Mouse (Mus musculus) cerebellum, adult 8-10 months (tissue): ENCODE results near the gene Mfsd11.

Experiments
- DNase-seq: peaks from one replicate; pipeline ENCODE4 v3.0.0; 2022

The Mfsd11 gene

GRCm38 (mm10) chr11:116852291-116852890, at the start of gene Mfsd11:
Mfsd11 (plus strand) TSS chr11:116852440.
- peak; percentile 72 for DNase-seq

GRCm38 (mm10) chr11:116802709-116803108, 49.5 kb upstream of the Mfsd11 start:
- DNase-seq = no peak

DNA sequence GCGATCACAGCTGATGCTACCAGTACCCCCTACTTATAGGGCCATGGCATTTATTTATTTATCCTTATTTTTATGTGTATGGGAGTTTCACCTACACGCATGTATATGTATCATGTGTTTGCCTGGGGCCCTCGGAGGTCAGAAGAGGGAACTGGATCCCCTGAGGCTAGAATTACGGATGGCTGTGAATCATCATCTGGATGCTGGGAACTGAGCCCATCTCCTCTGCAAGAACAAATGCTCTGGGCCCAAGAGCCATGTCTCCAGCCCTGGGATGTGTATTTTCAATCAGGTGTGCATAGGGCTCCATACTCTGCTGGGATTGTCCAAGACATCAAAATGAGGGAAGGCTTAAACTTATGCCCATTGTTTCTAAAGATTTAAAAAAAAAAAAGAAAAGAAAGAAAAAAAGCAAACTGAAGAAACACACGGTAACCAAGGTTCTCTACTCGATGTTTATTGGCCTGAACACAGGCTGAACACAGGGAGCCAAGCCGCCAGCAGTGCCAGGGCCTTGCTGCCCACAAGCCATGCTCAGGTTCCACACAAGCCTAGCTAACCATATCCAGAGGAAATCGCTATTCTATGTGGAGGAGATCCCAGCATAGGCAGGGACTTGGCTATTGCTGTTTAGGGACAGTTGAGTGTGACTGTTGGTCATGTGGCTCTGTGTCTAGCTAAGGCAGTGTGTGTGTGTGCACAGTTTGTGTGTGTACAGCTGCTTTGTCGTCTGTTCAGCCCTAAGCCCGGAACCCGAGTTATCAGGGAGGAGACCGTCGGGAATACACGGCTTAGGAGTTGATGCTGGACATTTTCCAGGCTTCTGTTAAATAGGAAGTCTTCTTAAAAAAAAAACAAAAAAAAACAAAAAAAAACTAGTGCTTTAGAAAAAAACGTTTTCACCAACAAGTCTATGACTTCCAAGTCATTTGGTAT, 45.8 kb upstream of the Mfsd11 start:
- DNase-seq = no peak

- no peak for DNase-seq
These were observed 45.1 kb upstream of the Mfsd11 start for GRCm38 (mm10) chr11:116807116-116807515.

GRCm38 (mm10) chr11:116807526-116807925, 44.7 kb upstream of the Mfsd11 start:
- DNase-seq = no peak

GRCm38 (mm10) chr11:116807938-116808606, 44.2 kb upstream of the Mfsd11 start:
- peak; percentile 87 for DNase-seq

- no peak for DNase-seq
These were observed 43.3 kb upstream of the Mfsd11 start for GRCm38 (mm10) chr11:116808811-116809395.

- DNase-seq = peak; percentile 13
These were observed 42.7 kb upstream of the Mfsd11 start for GRCm38 (mm10) chr11:116809520-116809919.

DNA sequence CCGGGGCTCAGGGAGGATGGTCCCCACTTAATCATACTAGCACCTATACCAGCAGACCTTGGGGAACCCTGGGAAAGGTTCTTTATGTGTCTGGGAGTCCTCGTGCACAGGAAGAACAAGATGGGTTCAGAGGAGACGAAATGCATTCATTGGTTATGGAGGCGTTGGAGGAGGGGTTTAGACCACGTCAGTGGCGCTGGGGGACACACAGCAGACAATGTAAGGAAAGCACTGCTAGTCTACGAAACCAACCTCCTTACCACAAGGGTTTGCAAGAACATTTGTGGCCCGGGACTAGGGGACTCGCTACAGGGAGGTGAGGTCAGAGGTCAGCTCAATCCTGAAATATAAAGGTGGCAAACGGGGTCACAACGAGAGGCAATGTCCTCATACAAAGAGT, 41.7 kb upstream of the Mfsd11 start:
- DNase-seq = no peak

- peak; percentile 66 for DNase-seq
These were observed 41.0 kb upstream of the Mfsd11 start for GRCm38 (mm10) chr11:116810983-116811901.

DNA sequence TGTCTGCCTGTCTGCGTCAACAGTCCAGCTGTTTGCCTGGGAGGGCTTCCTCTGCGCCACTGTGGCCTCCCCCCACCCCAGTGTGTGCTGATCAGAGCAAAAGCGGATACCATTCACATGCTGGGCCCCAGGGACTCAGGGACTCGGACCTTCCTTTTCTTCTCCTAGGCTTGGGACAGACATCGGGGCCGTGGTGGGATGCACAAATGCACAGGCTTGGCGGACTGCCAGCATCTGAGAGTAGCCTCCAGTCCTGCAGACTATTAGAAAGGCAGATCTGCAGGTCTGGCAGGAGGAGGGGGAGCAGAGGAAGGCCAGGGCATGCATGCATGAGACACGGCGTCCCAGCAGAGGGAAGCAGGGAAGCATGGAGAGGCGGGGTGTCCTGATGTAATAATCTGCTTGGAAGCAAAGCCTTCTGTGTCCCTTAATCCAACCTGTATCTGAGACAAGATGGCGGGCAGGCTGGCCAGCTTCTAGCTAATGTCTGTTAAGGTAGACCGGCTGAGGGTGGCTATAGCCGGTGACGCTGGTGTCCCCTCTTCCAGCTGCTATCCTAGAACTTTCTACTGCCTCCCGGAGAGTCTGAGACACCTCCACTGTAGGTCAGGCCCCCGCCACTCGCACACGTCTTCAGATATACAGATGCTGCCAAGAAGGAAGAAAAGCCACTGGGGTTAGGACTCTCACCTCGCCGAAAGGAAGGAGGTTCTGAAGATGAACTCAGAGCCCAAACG, 39.3 kb upstream of the Mfsd11 start:
- no peak for DNase-seq

DNA sequence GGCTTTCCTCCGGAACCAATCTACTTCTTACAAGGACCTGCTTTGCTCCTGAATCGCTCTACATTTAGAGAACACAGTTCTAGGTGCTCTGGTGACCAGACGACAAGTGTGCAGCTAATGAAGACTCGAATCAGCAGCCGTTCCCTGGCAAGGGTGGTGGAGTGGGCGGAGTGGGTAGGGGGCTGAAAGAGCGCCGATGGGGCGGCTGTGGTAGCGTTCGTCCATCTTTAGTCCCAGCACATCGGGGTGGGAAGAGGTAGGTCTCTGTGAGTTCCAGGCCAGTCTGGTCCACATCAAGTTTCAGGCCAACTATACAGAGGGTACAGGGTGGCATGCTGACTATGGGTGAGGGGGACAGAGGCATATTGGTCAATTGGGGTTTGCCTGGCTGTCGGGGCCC, 38.6 kb upstream of the Mfsd11 start:
- no peak for DNase-seq

DNA sequence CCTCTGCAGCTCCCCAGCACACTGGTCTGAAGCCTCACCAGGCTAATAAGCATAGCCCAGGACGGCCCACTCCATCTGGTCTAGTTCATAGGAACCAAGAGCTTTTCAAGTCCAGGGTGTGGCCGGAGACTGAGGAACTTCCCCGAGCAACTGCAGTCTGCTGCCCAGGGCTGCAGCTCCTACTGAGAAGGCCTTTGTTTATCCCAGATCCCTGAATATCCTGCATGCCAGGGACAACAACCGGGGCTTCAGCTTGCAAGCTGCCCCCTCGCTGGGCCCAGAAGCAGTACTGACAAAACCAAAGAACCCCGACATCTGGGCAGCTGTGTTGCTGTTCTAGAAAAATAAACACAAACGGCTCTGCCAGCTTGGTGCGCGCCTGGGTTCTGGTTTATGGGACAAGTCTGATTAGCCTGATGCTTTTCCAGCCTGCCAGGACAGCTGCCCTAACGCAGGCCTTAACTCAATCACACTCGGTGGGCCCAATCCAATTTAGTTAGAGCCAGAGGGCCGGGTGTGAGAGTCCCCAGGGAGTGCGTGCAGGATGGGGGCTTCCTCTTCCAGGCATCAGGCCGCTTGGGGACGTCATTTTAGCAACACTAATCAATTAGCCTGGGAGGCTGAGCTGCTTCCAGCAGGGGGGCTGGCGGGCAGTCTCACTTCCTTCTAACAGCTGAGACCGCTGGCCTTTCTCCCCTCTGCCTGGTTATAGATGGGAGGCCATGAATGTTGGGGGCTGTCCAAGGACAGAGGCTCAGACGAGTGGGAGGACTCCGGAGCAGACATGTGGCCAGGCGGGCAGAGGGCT, 38.0 kb upstream of the Mfsd11 start:
- DNase-seq = no peak

DNA sequence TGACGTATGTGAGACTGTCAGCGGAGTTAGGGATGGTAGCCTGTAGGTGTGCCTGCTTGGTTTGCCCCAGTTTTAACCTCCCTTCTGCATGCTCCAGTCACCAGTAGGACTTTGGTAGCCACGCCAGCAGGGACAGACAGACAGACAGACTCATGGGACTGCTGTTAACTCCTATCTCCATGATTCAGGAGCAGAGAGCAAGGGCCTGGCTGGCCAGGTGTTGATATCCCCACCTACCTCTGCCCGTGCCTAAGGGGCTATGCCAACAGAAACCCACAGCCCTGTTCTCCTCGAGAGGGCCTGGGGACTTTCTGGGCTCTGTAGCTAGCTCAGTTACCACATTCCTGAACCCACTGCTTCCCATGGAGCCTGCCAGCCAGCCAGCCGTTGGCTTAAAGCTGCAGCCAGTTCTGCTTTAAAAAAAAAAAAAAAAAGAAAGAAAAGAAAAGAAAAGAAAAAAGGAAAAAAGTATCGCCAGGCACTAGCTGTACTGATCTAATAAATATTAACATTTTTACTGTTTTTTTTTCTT, 37.3 kb upstream of the Mfsd11 start:
- no peak for DNase-seq

GRCm38 (mm10) chr11:116816769-116817168, 35.5 kb upstream of the Mfsd11 start:
- DNase-seq = no peak

DNA sequence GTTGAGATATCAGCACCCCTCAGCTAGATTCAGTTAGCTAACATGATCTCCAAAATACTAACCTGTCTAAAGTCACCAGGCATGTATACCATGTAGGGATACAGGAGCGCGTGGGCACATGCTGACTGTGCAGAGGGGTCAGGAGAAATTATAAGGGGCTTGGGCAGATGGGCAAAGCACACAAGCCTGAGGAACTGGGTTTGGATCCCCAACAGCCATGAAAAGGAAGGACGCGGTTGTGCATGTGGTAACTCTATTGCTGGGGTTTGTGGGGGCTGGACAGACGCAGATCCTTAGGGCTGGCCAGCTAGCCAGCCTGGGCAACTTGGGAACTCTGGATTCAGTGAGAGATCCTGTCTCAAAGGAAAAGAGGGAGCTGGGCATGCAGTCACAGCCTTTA, 34.7 kb upstream of the Mfsd11 start:
- no peak for DNase-seq

- DNase-seq = no peak
These were observed 33.5 kb upstream of the Mfsd11 start for GRCm38 (mm10) chr11:116818722-116819121.

DNA sequence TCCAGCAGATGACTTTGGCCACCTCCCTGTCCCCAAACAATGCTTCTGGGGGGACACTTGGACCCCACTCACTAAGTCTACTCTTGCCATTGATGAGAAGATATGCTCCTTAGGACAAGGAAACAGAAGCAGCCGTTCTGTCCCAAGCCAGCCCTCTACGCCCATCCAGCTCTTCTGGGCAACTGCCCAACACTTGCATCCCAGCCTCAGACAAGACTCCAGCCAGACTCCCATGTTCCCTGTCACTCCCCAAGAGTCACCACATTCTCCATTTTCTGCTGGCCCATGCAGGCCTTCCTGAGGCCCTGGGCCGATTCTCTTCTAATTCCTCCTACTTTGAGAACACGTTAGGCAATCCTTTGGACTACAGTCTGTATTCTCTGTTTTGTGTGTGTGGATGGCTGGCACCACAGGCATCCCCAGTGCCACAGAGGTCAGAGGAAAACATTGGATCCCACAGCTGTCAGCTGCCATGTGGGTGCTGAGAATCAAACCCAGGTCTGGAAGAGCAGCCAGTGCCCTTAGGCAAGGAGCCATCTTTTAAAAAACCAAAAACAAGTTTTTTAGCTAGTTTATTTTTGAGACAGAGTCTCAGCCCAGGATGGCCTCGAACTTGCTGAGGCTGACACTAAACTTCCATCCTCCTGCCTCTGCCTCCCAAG, 32.2 kb upstream of the Mfsd11 start:
- DNase-seq = no peak

DNA sequence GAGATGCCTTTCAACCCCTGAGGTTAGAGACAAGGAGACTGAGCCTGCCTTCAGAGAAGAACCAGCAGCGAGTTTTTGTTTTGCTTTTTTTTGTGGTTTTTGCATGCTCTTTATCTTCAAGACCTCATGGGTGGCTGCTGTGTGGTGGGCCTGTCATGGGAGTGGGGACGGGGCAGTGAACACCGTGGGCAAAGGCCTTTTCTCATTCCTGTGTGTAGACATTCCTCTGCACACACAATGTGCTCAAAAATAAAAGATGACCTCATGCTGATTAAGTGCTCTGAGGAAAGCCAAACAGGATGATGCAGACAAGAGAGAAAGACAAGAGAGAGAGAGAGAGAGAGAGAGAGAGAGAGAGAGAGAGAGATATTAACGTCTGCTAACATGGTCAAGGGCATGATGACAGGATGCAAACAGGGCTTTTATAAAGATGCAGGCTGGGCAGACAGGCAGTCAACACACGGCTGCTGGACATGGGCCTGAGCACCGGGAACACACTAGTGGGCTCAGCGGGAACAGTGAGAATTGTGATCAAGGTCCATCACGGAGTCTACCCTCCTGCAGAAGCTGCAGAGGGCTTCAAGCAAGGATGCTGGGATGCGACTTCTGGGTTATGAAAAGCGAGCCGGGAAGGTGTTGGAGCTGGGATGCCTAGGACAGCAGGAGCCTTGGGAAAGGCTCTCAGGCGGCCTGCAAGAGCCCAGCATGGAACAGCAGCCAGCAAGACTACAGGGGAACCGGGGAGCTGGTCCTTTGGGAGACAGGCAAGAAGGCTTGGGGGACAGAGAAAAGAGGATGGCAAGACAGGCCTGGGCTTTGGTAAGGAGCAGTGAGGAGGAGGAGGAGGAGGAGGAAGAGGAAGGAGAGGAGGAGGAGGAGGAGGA, 30.9 kb upstream of the Mfsd11 start:
- no peak for DNase-seq
